Mouse (Mus musculus): Measurements from ENCODE around the gene Cabp2. TPM values are rescaled to one million over a fixed set of nuclear protein-coding genes. Genes with fewer than 3 reads are reported as not detected.
"Not testable (repeated sequence)": the region's sequence is repeated elsewhere in the genome, so short reads cannot be mapped to it uniquely, and the experiment has no call there.

The Cabp2 gene
- not detected in 2 replicates for polyA plus RNA-seq (2015; fragmentation: Nextera tagmentation; extraction: Ambion mirVana)

GRCm38 (mm10) chr19:4081394-4081793 lies at the start of gene Cabp2:
Gene Cabp2, plus strand, starts transcription at chr19:4081578.
- Histone ChIP-seq H3K9ac (ENCODE audit: low read length) (no peak within 1 kb of the TSS), H3K27me3 (ENCODE audit: control insufficient read depth, insufficient read depth, low read length) (no peaks in the 10 kb centered on the region), H3K4me1 (replicated peaks; ENCODE audit: control insufficient read depth, insufficient read depth) (no peaks in the 10 kb centered on the region), H3K27ac (replicated peaks) (no peak within 1 kb of the TSS), H3K4me3 (ENCODE audit: low read depth, low read length) (no peak within 1 kb of the TSS), H3K9me3 (ENCODE audit: control insufficient read depth, low read length) (no peaks in the 10 kb centered on the region), H3K4me2 (replicated peaks; ENCODE audit: low read depth) (no peak within 1 kb of the TSS), H3K36me3 (ENCODE audit: control insufficient read depth, insufficient read depth, low read length) (no peaks in the 10 kb centered on the region)
- TF ChIP-seq EP300 (optimal IDR thresholded peaks at IDR 0.05): no peak
- WGBS: 71% methylated on average over 3 of the region's 3 CpGs
- DNase-seq (ENCODE audit: low spot score) (no peak), ATAC-seq (ENCODE audit: low FRiP score, low TSS enrichment) (no peak)

GRCm38 (mm10) chr19:4032668-4033067 lies 48.7 kb upstream of the Cabp2 start:
- Histone ChIP-seq H3K4me1 (replicated peaks; ENCODE audit: control insufficient read depth, insufficient read depth) (no peaks in the 10 kb centered on the region), H3K4me3 (ENCODE audit: low read depth, low read length) (no peak overlapping the region), H3K9ac (ENCODE audit: low read length) (no peak overlapping the region), H3K9me3 (ENCODE audit: control insufficient read depth, low read length) (no peaks in the 10 kb centered on the region), H3K36me3 (ENCODE audit: control insufficient read depth, insufficient read depth, low read length) (no peaks in the 10 kb centered on the region), H3K4me2 (replicated peaks; ENCODE audit: low read depth) (no peak overlapping the region), H3K27me3 (ENCODE audit: control insufficient read depth, insufficient read depth, low read length) (no peaks in the 10 kb centered on the region), H3K27ac (replicated peaks) (no peak overlapping the region)
- TF ChIP-seq CTCF (IDR thresholded peaks at IDR 0.05; ENCODE audit: low read depth) (no peak), EP300 (optimal IDR thresholded peaks at IDR 0.05) (no peak)
- WGBS: 60% methylated on average over 7 of the region's 7 CpGs
- DNase-seq (ENCODE audit: low spot score) (no peak), ATAC-seq (ENCODE audit: low FRiP score, low TSS enrichment) (no peak)

- no peak overlapping the region; the same call in 1 of the 2 replicates for H3K27ac ChIP-seq (replicated peaks)
- no peak overlapping the region for H3K4me3 ChIP-seq (ENCODE audit: low read depth, low read length)
- H3K27me3 ChIP-seq (ENCODE audit: control insufficient read depth, insufficient read depth, low read length): no peaks in the 10 kb centered on the region
- WGBS: 44% methylated on average over 3 of the region's 3 CpGs
- ATAC-seq (ENCODE audit: low FRiP score, low TSS enrichment) (no peak), DNase-seq (ENCODE audit: low spot score) (peak; percentile 40)
- no peak overlapping the region for H3K9ac ChIP-seq (ENCODE audit: low read length)
- TF ChIP-seq EP300 (optimal IDR thresholded peaks at IDR 0.05): no peak
- TF ChIP-seq CTCF (IDR thresholded peaks at IDR 0.05; ENCODE audit: low read depth): no peak
- no peaks in the 10 kb centered on the region for H3K4me1 ChIP-seq (replicated peaks; ENCODE audit: control insufficient read depth, insufficient read depth)
- H3K36me3 ChIP-seq (ENCODE audit: control insufficient read depth, insufficient read depth, low read length): no peaks in the 10 kb centered on the region
- H3K9me3 ChIP-seq (ENCODE audit: control insufficient read depth, low read length): no peaks in the 10 kb centered on the region
- H3K4me2 ChIP-seq (replicated peaks; ENCODE audit: low read depth): no peak overlapping the region
Observed at GRCm38 (mm10) chr19:4033298-4033697, 48.1 kb upstream of the Cabp2 start.

GRCm38 (mm10) chr19:4033742-4034141 lies 47.6 kb upstream of the Cabp2 start:
- Histone ChIP-seq H3K9ac (ENCODE audit: low read length) (no peak overlapping the region), H3K27me3 (ENCODE audit: control insufficient read depth, insufficient read depth, low read length) (no peaks in the 10 kb centered on the region), H3K36me3 (ENCODE audit: control insufficient read depth, insufficient read depth, low read length) (no peaks in the 10 kb centered on the region), H3K4me3 (ENCODE audit: low read depth, low read length) (no peak overlapping the region), H3K9me3 (ENCODE audit: control insufficient read depth, low read length) (no peaks in the 10 kb centered on the region), H3K4me1 (replicated peaks; ENCODE audit: control insufficient read depth, insufficient read depth) (no peaks in the 10 kb centered on the region), H3K27ac (replicated peaks) (peak overlapping the region; percentile 30; the same call in 1 of the 2 replicates), H3K4me2 (replicated peaks; ENCODE audit: low read depth) (no peak overlapping the region)
- WGBS: 48% methylated on average over 5 of the region's 5 CpGs
- DNase-seq (ENCODE audit: low spot score) (no peak), ATAC-seq (ENCODE audit: low FRiP score, low TSS enrichment) (no peak)
- TF ChIP-seq CTCF (IDR thresholded peaks at IDR 0.05; ENCODE audit: low read depth): no peak
- no peak for TF ChIP-seq EP300 (optimal IDR thresholded peaks at IDR 0.05)

- Histone ChIP-seq H3K27ac (replicated peaks) (0 out of 2 replicates have a peak overlapping the region, but pooled peaks have one; percentile 24), H3K4me1 (replicated peaks; ENCODE audit: control insufficient read depth, insufficient read depth) (no peaks in the 10 kb centered on the region), H3K4me2 (replicated peaks; ENCODE audit: low read depth) (peak overlapping the region; percentile 18), H3K27me3 (ENCODE audit: control insufficient read depth, insufficient read depth, low read length) (no peaks in the 10 kb centered on the region), H3K36me3 (ENCODE audit: control insufficient read depth, insufficient read depth, low read length) (no peaks in the 10 kb centered on the region), H3K9me3 (ENCODE audit: control insufficient read depth, low read length) (no peaks in the 10 kb centered on the region), H3K4me3 (ENCODE audit: low read depth, low read length) (no peak overlapping the region), H3K9ac (ENCODE audit: low read length) (0 out of 2 replicates have a peak overlapping the region, but pooled peaks have one; percentile 38)
- peak; percentile 82 for ATAC-seq (ENCODE audit: low FRiP score, low TSS enrichment)
- DNase-seq (ENCODE audit: low spot score): peak; percentile 75
- no peak for TF ChIP-seq CTCF (IDR thresholded peaks at IDR 0.05; ENCODE audit: low read depth)
- TF ChIP-seq EP300 (optimal IDR thresholded peaks at IDR 0.05): no peak
- 60% methylated on average over 12 of the region's 12 CpGs for WGBS
Observed at GRCm38 (mm10) chr19:4036327-4037045, 44.9 kb upstream of the Cabp2 start.

GRCm38 (mm10) chr19:4037154-4037787 lies 44.1 kb upstream of the Cabp2 start:
- Histone ChIP-seq H3K9ac (ENCODE audit: low read length) (peak overlapping the region; percentile 80), H3K27ac (replicated peaks) (peak overlapping the region; percentile 88), H3K4me2 (replicated peaks; ENCODE audit: low read depth) (peak overlapping the region; percentile 74), H3K4me3 (ENCODE audit: low read depth, low read length) (peak overlapping the region; percentile 64)
- not testable (repeated sequence) for H3K4me1 ChIP-seq (replicated peaks; ENCODE audit: control insufficient read depth, insufficient read depth); H3K36me3 ChIP-seq (ENCODE audit: control insufficient read depth, insufficient read depth, low read length); H3K27me3 ChIP-seq (ENCODE audit: control insufficient read depth, insufficient read depth, low read length); DNase-seq (ENCODE audit: low spot score); H3K9me3 ChIP-seq (ENCODE audit: control insufficient read depth, low read length)
- peak; percentile 13; the same call in 1 of the 2 replicates for ATAC-seq (ENCODE audit: low FRiP score, low TSS enrichment)
- 19% methylated on average over 7 of the region's 8 CpGs for WGBS
